Mouse (Mus musculus) cerebellum, adult 2 months (tissue): ENCODE measurements around the gene Slc16a13. TPM values are rescaled to one million over a fixed set of nuclear protein-coding genes. Genes with fewer than 3 reads are reported as not detected.

ENCODE experiments used
- DNase-seq, 2 experiments: peaks; one replicate each; pipeline ENCODE4 v3.0.0; 2021
- H3K27ac ChIP-seq: fragments of 200-500 bp; 2 replicates; pipeline ENCODE4 v1.5.1; 2012; ENCODE audit warnings: low read length, control low read depth, inconsistent platforms; ENCODE audit not compliant: insufficient read depth
- H3K27me3 ChIP-seq: fragments of 200-500 bp; 2 replicates; pipeline ENCODE4 v1.6.1; 2012; ENCODE audit warnings: inconsistent platforms, mild to moderate bottlenecking, low read length, moderate library complexity; ENCODE audit not compliant: control insufficient read depth, insufficient read depth
- H3K4me1 ChIP-seq: fragments of 200-500 bp; 2 replicates; pipeline ENCODE4 v1.6.1; 2011; ENCODE audit warnings: low read length; ENCODE audit not compliant: control insufficient read depth, insufficient read depth
- H3K4me3 ChIP-seq: fragments of 200-500 bp; replicated peaks from 2 replicates; pipeline ENCODE3; 2011; ENCODE audit warnings: mild to moderate bottlenecking, low read depth, low read length, control low read depth; ENCODE audit not compliant: insufficient read depth
- CTCF ChIP-seq: fragments of 200-500 bp; IDR thresholded peaks from 2 replicates; pipeline ENCODE4 v1.5.1; 2011; ENCODE audit warnings: low read depth, mild to moderate bottlenecking, control low read depth, low read length, moderate library complexity, borderline replicate concordance; ENCODE audit not compliant: insufficient read depth
- POLR2A ChIP-seq: fragments of 200-500 bp; IDR thresholded peaks from 2 replicates; pipeline ENCODE4 v1.6.1; 2011; ENCODE audit warnings: low read length, control low read depth, borderline replicate concordance; ENCODE audit not compliant: insufficient read depth
- WGBS: fragments of 180-500 bp; shearing (Covaris S2); methylation state at CpG from one replicate; pipeline ENCODE4 v1.1.7; 2018; 5-methylcytosine and 5-hydroxymethylcytosine counted together
- polyA plus RNA-seq: library from polyadenylated mRNA; depleted of rRNA; stranded (reverse); fragments of >200 nt; gene quantifications from 2 replicates; pipeline ENCODE4 v1.2.3, GENCODE M21; 2012

The Slc16a13 gene
- polyA plus RNA-seq, 1 experiment: 8.8 TPM

DNA sequence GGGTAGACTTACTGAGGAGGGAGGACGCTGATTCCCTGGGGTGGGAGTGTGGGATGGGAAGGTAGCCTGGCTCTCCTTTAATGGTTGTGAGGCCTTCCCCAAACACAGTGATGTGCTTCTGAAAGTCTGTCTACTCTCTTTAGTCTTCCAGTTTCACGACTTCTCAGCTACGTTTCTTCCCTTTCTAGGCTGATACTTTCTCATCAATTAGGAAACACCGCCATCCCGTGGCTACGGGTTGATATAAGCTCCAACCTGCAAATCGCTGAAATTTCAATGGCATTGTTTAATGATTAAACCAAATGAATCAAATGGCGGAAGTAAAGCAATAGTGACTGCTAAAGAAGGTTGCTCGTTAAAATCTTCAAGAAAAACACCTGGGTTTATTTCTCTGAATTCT is 8.0 kb downstream of the Slc16a13 start:
- DNase-seq: peak; percentile 79 to 82
- TF ChIP-seq CTCF (peak; percentile 67; the same call in 1 of the 2 replicates), POLR2A (no peak)
- peak overlapping the region; percentile 99 for H3K27ac ChIP-seq
- H3K27me3 ChIP-seq: no peaks in the 10 kb centered on the region
- peaks cover 10% of the 10 kb centered on the region for H3K4me1 ChIP-seq
- no peak overlapping the region for H3K4me3 ChIP-seq
- 6% methylated on average over 9 of the region's 9 CpGs for WGBS

DNA sequence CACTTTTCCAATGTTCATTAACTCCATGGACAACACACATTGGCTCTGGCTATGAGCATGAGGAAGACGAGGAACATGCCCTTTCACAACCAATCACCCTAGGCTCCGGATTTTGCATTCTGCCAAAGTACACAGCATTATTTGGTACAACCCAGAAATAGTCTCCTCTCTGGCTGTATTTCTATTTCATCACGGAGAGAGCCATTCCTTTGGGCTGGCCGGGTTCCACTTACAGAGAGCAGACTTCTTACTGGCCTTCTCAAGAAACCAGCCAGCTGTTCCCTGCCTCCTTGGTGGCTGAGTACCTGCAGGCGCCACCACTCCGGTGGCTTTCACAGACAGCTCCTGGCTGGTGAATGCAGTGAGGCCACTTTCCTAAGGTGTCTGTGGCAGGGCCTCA is 8.4 kb downstream of the Slc16a13 start, which contains the start of gene Slc16a11:
Slc16a11 (plus strand) TSS at position 330 of the 400 bp plus-strand sequence.
- DNase-seq: peak in 1 of 2 experiments; percentile 18
- Histone ChIP-seq H3K27ac (peak within 1 kb of the TSS; percentile 99), H3K27me3 (no peaks in the 10 kb centered on the region), H3K4me3 (peak within 1 kb of the TSS; percentile 80), H3K4me1 (peaks cover 10% of the 10 kb centered on the region)
- TF ChIP-seq CTCF (no peak), POLR2A (no peak)
- 31% methylated on average over 6 of the region's 6 CpGs for WGBS

DNA sequence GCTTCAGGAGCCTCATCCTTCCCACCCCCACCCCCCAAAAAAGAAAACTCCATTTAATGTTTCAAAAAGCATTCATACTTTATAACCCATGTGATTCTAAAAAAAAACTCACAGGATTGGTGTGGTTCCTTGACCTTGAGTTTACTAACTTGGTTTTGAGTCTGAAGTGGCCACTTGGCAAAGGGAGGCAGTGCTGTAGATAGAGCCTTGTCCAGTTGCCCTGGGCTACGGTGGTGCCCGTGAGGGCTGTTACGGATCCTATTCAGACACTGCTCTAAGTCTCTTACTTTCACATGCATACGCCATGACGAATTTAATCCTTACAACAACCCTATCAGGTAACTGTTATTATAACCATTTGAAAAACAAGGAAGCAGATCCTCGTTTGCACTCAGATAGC is 8.9 kb downstream of the Slc16a13 start:
- no peak for DNase-seq

DNA sequence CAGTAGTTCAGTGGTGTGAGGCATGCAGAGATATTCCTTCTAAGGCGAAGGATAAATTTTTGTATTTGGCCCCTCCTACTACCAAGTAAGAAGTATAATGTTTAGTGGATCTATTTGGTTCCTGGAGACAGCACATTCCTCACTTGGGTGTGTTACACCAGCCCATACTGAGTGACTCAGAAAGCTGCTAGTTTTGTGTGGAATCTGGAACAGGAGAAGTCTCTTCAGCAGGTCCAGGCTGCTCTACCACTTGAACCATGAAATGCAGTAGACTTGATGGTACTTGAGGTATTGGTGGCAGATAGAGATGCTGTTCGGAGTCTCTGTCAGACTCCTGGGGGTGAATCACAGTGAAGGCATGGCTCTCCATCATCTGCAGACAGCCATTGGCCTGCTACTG is 10.2 kb downstream of the Slc16a13 start:
- DNase-seq: no peak
- no peak for TF ChIP-seq CTCF
- no peak for TF ChIP-seq POLR2A
- Histone ChIP-seq H3K4me3 (no peak overlapping the region), H3K27me3 (no peaks in the 10 kb centered on the region), H3K4me1 (peaks cover 16% of the 10 kb centered on the region), H3K27ac (no peak overlapping the region)
- 95% methylated on average over 2 of the region's 2 CpGs for WGBS

More for the DNA sequence above, 8.9 kb downstream of the Slc16a13 start:
- Histone ChIP-seq H3K4me1 (peaks cover 10% of the 10 kb centered on the region), H3K27ac (0 out of 2 replicates have a peak overlapping the region, but pooled peaks have one; percentile 76), H3K4me3 (no peak overlapping the region), H3K27me3 (no peaks in the 10 kb centered on the region)
- TF ChIP-seq POLR2A: no peak
- no peak for TF ChIP-seq CTCF
- 80% methylated on average over 6 of the region's 6 CpGs for WGBS

DNA sequence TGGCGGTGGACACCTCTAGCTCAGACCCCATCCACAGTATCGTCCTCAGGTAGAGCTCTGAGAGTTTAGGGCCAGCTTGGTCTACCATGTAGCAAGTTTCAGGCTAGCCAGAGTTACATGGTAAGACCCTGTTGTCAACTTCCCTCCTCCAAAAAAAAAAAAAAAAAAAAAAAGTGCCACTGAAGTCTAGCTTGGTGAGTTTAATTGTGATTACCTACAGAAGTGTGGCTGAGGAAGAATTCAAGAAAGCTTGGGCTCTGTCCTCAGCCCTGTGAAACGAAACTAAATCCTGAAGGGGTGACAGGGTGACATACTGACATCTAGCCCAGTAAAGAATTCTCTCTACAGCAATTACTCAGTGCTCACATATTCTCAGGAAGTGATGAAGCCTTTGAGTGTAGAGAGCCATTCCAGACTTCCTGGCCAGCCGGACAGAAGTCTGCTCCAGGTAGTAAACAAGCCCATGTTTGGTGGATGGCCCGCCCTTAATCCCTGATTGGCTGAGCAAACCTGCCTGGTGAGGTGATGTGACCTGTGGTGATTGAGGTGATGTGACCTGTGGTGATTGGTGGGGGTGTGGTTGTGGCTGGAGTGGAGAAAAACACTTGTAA is 12.0 kb downstream of the Slc16a13 start:
- Histone ChIP-seq H3K27me3 (no peaks in the 10 kb centered on the region), H3K4me1 (peaks cover 16% of the 10 kb centered on the region), H3K27ac (no peak overlapping the region), H3K4me3 (no peak overlapping the region)
- 86% methylated on average over 5 of the region's 5 CpGs for WGBS
- DNase-seq: no peak
- TF ChIP-seq CTCF: no peak
- no peak for TF ChIP-seq POLR2A

DNA sequence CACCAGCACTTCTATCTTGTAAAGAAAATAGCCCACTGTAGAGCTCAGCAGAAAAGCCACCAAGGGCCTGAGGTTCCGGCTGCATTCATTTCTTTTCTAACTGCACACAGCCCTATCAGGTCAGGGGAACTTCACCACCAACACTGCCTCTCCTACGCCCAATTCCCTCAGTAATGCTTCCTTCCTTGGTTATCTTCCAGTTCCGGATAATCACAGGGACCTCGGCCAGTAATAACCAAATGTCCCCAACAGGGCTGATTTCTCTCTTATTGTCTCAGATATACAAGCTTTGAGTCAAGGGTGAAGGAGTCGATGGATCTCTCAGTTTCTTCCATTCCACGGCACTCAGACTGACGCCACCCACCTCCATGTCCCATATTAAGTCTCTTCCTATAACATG is 13.6 kb downstream of the Slc16a13 start:
- no peak overlapping the region for H3K4me3 ChIP-seq
- 50% methylated on average over 7 of the region's 7 CpGs for WGBS
- H3K4me1 ChIP-seq: peaks cover 10% of the 10 kb centered on the region
- no peak for TF ChIP-seq CTCF
- TF ChIP-seq POLR2A: no peak
- H3K27me3 ChIP-seq: no peaks in the 10 kb centered on the region
- no peak overlapping the region for H3K27ac ChIP-seq
- peak in 1 of 2 experiments; percentile 27 for DNase-seq

DNA sequence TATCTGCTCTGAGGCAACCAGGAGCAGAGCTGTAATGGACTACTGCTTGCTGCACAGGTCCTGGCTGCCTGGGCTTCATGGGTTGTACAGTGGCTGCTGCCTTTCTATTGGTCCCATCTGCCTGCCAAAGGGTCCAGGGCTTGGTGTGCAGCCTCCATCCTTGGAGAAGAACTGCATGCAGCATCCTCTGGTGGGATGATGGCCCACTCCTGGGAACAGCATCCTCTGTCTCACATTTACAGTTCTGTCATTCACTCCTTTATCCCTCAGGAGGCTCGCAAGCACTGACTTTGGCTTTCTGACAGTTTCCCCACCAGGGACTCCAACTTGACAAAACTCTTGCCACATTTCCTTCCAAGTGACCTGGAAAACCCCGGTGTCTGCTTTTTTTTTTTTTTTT is 14.1 kb downstream of the Slc16a13 start:
- no peak overlapping the region for H3K27ac ChIP-seq
- no peak overlapping the region for H3K4me3 ChIP-seq
- no peaks in the 10 kb centered on the region for H3K27me3 ChIP-seq
- peaks cover 5% of the 10 kb centered on the region for H3K4me1 ChIP-seq
- 13% methylated on average over 2 of the region's 2 CpGs for WGBS
- no peak for DNase-seq
- TF ChIP-seq POLR2A (no peak), CTCF (no peak)

DNA sequence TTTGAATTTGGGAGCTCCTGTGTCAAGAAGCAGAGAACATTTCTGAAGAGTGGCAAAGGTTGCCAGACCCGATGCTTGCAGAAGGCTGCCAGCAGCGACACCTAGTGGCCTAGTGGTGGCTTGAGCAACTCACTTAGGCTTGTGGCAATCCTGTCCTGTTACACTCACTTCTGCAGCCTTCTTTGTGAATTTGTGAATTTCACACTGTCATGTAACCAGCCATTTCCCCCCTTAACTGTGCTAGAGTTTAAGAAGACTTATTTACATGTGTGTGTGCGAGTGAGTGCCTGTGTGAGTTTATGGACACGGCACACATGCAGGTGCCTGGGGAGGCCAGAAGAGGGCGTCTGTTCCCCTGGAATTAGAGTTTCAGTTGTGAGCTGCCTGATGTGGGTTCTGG is 19.2 kb downstream of the Slc16a13 start:
- TF ChIP-seq POLR2A (no peak), CTCF (peak; percentile 90)
- Histone ChIP-seq H3K27ac (no peak overlapping the region), H3K27me3 (no peaks in the 10 kb centered on the region), H3K4me1 (peaks cover 3% of the 10 kb centered on the region), H3K4me3 (no peak overlapping the region)
- DNase-seq: peak; percentile 76 to 80
- WGBS: 34% methylated on average over 5 of the region's 5 CpGs
